Mouse (Mus musculus): ENCODE data around the gene Arhgef5. TPM values are rescaled to one million over a fixed set of nuclear protein-coding genes. Genes with fewer than 3 reads are reported as not detected.

The Arhgef5 gene
- polyA plus RNA-seq (2012; rRNA removed): 5.8 and 8.8 TPM in 2 replicates

GRCm38 (mm10) chr6:43265363-43266041 lies at the start of gene Arhgef5:
TSS of gene Arhgef5 (plus strand) at chr6:43265582.

GRCm38 (mm10) chr6:43231255-43231654 lies 34.1 kb upstream of the Arhgef5 start, which contains the start of gene Olfr47:
TSS of gene Olfr47 (plus strand) at chr6:43231529.

GRCm38 (mm10) chr6:43309454-43309853 lies 44.1 kb downstream of the Arhgef5 start, which contains the start of gene Nobox:
TSS of gene Nobox (minus strand) at chr6:43309554.

Other genes starting within 250 kb of the Arhgef5 start
- gene Olfr441, start 159.2 kb upstream of the Arhgef5 start, polyA plus RNA-seq (2012; rRNA removed): not detected in 2 replicates
- not detected in 2 replicates for gene Olfr237-ps1, start 119.0 kb upstream of the Arhgef5 start, polyA plus RNA-seq (2012; rRNA removed)
- not detected in 2 replicates for gene Olfr437, start 102.3 kb upstream of the Arhgef5 start, polyA plus RNA-seq (2012; rRNA removed)
- gene Olfr13, start 93.4 kb upstream of the Arhgef5 start, polyA plus RNA-seq (2012; rRNA removed): not detected in 2 replicates
- not detected in 2 replicates for gene Olfr435, start 68.4 kb upstream of the Arhgef5 start, polyA plus RNA-seq (2012; rRNA removed)
- not detected in 2 replicates for gene Olfr434, start 52.6 kb upstream of the Arhgef5 start, polyA plus RNA-seq (2012; rRNA removed)
- gene Olfr47, start 34.1 kb upstream of the Arhgef5 start, polyA plus RNA-seq (2012; rRNA removed): not detected in 2 replicates
- not detected in 2 replicates for gene Nobox, start 44.0 kb downstream of the Arhgef5 start, polyA plus RNA-seq (2012; rRNA removed)